Mouse (Mus musculus): Measurements from ENCODE around the gene Plau.

Plau gene

GRCm38 (mm10) chr14:20806116-20806840 lies 30.2 kb upstream of the Plau start:
- no peak for DNase-seq

DNA sequence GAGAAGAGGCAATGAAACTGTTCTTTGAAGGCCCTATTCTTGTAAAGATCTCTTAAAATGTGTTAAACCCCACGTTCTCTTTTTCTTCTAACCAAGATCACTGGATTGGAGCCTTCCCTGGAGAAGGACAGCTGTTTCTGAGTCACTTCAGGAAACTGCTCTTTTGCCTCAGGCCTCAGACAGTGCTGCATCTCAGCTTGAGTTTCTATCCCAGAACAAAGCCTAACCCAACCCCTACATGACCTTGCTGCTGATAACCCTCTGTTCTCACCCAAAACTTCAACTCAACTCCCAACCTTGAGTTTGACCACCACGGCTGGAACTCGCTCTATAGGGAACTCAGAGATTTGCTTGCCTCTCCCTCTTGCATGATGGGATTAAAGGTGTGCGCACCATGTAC lies 27.1 kb upstream of the Plau start:
- DNase-seq = no peak

GRCm38 (mm10) chr14:20809820-20810219 lies 26.6 kb upstream of the Plau start:
- DNase-seq = no peak

GRCm38 (mm10) chr14:20811236-20811635 lies 25.2 kb upstream of the Plau start:
- DNase-seq = no peak

GRCm38 (mm10) chr14:20811779-20812406 lies 24.6 kb upstream of the Plau start:
- DNase-seq = no peak

DNA sequence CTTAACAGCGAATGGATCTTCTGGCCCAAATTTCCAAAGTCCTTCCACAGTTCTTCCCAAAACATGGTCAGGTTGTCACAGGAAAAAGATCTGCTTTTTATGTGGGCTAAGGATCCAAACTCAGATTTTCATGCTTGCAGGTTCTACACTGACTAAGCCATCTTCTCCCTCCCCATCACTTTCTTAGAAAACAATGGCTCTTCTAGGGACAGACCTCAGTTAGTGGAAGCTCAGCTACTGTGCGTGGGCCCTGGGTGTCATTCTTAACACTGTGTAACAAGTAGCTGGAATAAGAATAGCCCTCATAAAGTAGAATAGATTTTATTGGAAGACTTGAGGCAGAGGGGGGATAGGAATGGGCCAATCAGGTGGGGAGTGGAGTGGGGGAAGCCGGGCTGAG lies 21.0 kb upstream of the Plau start:
- DNase-seq = no peak

GRCm38 (mm10) chr14:20824517-20824916 lies 11.9 kb upstream of the Plau start:
- DNase-seq = no peak

DNA sequence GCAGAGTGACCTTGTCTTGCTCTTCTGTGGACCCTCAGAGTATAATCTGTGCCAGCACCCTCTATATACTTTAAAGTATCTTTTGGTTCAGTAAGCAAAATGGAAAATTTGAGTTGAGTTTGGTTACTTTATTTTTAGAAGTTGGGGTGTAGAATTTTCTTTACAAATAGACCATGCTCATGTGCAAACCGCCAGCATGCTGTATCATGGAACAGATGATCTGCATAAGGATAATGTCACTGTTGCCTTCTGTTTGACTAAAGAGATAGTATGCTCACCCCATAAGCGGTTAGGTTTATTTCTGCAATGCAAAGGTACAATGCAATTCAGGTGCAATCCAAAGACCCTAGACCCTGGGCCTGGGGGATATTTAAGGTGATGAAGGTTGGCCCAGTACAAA lies 10.9 kb upstream of the Plau start:
- DNase-seq = no peak

- no peak for DNase-seq
These were observed 9.4 kb upstream of the Plau start for GRCm38 (mm10) chr14:20827061-20827460.

- no peak for DNase-seq
These were observed 9.0 kb upstream of the Plau start for GRCm38 (mm10) chr14:20827491-20827890.

DNA sequence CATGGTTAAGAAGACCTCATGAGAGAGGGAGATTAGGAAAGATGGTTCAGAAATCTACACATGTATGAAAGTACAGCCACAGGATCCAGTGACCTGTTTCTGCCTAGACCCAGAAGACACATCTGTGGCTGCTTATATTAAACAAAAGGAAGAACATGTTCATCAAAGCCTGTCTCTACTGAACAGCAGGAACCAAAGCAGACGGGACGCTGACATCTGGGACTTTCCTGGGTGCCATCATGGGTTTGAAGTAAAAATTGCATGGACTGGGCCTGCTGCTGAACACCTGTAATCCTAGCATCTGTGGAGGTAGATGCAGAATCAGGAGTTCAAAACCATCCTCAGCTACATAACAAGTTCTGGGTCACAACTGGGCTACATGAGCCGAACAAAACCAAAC lies 7.9 kb upstream of the Plau start:
- no peak for DNase-seq

DNA sequence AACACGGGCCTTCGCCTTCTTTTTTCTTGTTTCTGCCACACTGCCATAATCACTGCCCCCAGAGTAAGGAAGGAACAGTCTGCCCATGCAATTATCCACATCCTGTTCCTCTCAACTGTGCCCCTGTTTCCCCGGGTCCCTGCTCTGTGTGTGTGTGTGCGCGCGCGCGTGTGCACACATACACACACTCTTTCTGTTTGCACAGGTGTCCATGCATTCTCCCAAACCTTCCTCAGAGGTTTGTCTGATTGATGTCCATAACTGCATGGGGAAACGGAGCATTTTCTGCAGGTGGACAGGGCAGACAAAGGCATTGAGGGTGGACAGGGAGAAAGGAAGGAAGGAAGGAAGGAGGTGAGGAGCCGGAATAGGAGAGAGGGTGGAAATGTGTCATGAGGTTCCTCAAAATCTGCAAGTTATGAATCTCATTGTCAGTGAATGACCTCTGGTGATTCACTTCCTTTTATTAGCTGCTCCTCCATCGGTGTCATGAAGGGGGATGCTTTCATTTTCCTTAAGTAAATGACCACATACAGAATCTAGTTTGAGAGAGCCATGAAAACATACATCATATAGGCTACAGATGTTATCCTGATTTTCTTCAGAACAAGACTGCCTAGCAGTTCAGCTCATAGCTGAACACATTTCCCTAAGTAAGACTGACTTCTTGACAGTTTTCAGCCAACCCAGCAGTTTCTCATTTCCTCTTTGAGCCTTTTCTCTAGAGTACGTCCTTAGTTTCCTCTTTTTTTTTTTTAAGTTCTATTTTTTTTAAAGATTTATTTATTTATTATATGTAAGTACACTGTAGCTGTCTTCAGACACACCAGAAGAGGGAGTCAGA lies 6.7 kb upstream of the Plau start:
- DNase-seq = no peak

DNA sequence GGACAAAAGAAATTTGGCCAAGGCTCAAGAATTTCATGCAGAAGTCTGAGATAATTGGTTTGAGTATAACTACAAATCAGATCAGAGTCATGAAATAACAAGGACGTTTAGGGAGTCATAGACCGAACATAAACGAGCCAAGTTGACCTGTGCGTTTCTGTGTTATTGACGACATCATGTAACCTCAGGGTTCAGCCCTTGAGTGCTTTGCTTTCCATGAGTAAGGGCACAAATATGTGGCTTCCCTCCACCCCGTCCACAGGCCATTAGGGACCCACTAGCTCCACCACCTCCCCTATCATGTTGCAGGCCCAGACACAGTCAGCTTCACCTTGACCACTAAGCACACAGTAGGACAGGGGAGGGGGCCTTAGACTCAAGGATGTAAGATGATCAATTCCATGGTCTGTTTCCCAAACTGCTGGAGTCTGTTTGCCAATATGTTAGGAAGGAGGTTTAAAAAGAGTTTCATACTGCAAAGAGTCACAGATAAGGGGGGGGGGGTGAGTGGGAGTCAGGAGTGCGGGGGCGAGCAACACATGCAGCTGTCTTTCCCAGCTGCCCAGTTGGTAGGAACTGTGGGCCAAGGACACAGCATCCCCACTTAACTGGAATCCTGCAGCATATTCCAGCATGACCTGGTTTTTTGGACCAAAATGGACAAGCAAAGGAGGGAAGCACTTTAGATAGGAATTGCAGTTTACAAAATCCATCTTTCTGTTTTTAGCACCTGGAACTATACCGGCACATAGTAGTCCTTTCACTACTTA lies 5.1 kb upstream of the Plau start:
- DNase-seq = no peak

DNA sequence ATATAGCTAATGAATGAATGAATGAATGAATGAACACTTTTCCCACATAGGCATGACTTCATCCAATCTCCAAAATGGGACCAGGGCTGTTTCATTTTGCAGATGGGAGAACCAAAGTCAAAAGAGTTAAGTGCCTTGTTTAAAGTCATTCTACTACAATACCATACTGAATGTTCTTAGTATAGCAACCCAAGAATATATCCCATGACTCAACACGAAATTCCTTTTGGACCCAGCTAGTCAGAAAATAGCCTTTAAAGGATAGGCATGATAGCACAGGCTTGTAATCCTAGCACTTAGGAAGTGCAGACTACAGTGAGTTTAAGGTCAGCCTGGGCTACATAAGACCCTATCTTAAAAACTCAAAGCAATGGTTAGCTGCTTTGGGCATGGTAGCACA lies 4.5 kb upstream of the Plau start:
- DNase-seq = no peak

- DNase-seq = no peak
These were observed 2.9 kb upstream of the Plau start for GRCm38 (mm10) chr14:20833525-20833924.

DNA sequence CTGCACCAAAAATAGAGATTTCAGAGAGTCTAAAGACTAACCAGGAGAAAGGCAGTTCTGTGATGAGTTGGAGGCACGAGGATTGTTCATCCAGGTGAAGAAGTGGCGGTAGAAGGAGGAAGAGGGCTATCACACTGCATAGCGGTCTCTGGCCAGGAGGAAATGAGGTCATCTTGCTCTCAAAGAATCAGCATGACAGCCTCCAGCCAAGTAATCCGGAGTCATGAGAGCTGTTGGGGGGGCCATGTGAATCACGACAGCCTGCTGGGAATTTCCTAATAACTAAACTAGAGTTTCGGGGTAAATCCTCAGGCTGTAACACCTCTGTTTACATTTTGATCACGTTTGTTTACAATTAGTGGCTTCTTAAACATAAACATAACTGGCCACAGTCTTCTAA lies 2.3 kb upstream of the Plau start:
- DNase-seq = no peak

DNA sequence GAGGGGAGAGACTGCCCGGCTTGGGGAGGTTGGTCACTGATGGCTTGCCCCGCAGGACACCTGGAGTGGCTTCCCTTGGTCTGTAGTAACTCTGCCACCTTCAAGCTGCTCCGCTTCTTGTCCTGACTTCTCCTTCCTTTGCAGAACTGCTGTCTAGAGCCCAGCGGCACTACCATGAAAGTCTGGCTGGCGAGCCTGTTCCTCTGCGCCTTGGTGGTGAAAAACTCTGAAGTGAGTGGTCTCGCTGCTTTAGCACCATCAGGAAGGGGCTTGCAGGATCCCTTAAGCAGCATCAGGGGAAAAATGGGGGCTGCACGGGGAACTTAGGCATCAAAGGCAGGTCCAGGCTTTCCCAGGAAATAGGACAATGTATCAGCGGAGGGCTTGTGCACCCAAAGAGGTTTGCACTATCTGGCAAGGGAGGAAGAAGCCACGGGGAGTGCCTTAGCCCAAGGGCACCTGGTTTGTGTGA lies 481 bp downstream of the Plau start:
- DNase-seq = no peak

DNA sequence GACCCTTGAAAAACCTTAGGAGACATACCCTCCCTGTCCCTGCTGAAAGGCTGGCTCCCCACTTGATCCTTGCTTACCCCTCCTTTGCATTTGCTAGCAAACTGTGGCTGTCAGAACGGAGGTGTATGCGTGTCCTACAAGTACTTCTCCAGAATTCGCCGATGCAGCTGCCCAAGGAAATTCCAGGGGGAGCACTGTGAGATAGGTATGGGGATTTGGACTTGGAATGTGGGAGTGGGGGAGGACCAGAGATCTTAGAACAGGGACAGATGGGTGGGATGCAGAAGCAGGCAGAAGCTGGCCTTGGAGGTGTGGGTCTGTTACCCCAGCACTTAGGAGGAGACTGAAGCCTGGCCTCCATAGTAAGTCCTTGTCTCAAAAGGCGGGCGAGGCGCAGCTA lies 1.2 kb downstream of the Plau start:
- no peak for DNase-seq

- DNase-seq = no peak
These were observed 5.1 kb downstream of the Plau start for GRCm38 (mm10) chr14:20841526-20841925.

GRCm38 (mm10) chr14:20842629-20843028 lies 6.2 kb downstream of the Plau start:
- no peak for DNase-seq

- no peak for DNase-seq
These were observed 7.7 kb downstream of the Plau start for GRCm38 (mm10) chr14:20844126-20844525.

DNA sequence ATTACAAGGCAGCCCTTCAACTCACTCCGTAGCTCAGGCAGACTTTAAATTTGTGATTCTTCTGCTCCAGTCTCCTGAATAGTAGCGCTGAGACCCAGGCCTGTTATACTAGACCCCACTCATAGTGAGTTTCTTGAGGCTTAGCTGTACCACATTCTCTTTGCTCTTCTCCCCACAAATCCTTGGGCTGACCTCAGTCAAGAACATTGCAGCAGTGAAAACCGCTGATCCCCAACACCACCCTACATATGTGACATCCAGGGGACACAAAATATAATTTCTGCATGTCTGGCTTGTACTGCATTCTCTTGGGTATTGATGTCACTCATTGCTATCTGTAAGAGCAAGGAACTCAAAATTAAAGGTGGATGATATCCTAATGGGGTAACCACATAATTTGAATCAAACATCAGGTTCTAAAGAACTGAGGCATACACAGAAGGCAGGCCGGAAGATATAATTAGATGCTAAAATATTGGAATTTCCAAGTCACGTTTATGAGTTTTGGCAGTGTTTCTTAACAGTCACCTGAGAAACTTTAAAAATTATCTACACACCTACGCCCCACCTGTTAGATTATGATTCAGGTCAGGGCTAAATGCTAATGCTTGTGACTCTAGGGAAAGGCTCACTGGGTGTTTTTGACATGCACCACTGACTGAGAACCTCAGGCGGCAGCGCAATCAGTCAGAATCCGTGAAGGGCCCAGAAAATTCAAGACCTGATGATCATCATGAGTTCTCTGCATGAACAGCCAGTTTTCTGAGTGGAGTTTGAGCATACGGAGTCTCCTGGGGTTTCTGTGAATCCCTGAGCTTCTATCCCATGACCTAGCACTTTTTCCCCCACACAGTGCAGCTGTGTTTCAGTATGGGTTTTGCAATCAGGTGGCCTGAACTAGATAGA lies 8.5 kb downstream of the Plau start:
- DNase-seq = no peak
